Mouse (Mus musculus) forebrain, embryonic 14.5 days (tissue): ENCODE data around the gene Dbx2. TPM values are rescaled to one million over a fixed set of nuclear protein-coding genes. Genes with fewer than 3 reads are reported as not detected.

Source experiments
- ATAC-seq: fragments of 200-750 bp; cut with Nextera tagmentation; 2 replicates; pipeline ENCODE4 v1.8.0; 2017; ENCODE audit warnings: mild to moderate bottlenecking, moderate library complexity
- DNase-seq: peaks from one replicate; pipeline ENCODE4 v3.0.0-alpha.2; 2015; ENCODE audit warnings: low spot score
- H3K27ac ChIP-seq: fragments of 300-500 bp; sonication (generic); 2 replicates; pipeline ENCODE4 v1.5.1; 2014; ENCODE audit warnings: low read depth, mild to moderate bottlenecking, control low read depth, low read length, moderate library complexity
- H3K27me3 ChIP-seq: fragments of 300-500 bp; sonication (generic); replicated peaks from 2 replicates; pipeline ENCODE4 v1.6.1; 2014; ENCODE audit warnings: low read length, control low read depth, mixed read lengths; ENCODE audit not compliant: control insufficient read depth, insufficient read depth
- H3K36me3 ChIP-seq: fragments of 300-500 bp; sonication (generic); 2 replicates; pipeline ENCODE4 v1.6.1; 2014; ENCODE audit warnings: low read length, control low read depth; ENCODE audit not compliant: control insufficient read depth, insufficient read depth
- H3K4me1 ChIP-seq: fragments of 300-500 bp; sonication (generic); 2 replicates; pipeline ENCODE4 v1.6.1; 2014; ENCODE audit warnings: antibody characterized with exemption, low read length, control low read depth; ENCODE audit not compliant: control insufficient read depth, insufficient read depth
- H3K4me2 ChIP-seq: fragments of 300-500 bp; sonication (generic); 2 replicates; pipeline ENCODE4 v1.6.1; 2014; ENCODE audit warnings: mild to moderate bottlenecking, control low read depth, low read length
- H3K4me3 ChIP-seq: fragments of 300-500 bp; sonication (generic); 2 replicates; pipeline ENCODE4 v1.5.1; 2014; ENCODE audit warnings: low read depth, low read length, control low read depth
- H3K9ac ChIP-seq: fragments of 300-500 bp; sonication (generic); 2 replicates; pipeline ENCODE4 v1.6.1; 2014; ENCODE audit warnings: mild to moderate bottlenecking, low read length, control low read depth, moderate library complexity
- H3K9me3 ChIP-seq: fragments of 300-500 bp; sonication (generic); replicated peaks from 2 replicates; pipeline ENCODE4 v1.6.1; 2016; ENCODE audit warnings: low read length, control low read depth, mixed read lengths; ENCODE audit not compliant: control insufficient read depth
- WGBS: fragments of 180-500 bp; shearing (Covaris S2); extraction: QIAGEN DNeasy Blood & Tissue Kit; methylation state at CpG from one replicate; pipeline ENCODE4 v1.1.7; 2014; 5-methylcytosine and 5-hydroxymethylcytosine counted together
- polyA plus RNA-seq: library from polyadenylated mRNA; unstranded; fragments of >200 nt; fragmentation: Nextera tagmentation; extraction: Ambion mirVana; gene quantifications from 2 replicates; pipeline ENCODE4 v1.2.1, GENCODE M21; 2014

Gene Dbx2
- polyA plus RNA-seq, 1 experiment from 2014 or later, result 0.93 TPM

- H3K9me3 ChIP-seq, result 0 out of 2 replicates have a peak, but pooled peaks cover 4% of the 10 kb centered on the region
- H3K4me1 ChIP-seq, result no peaks in the 10 kb centered on the region
- H3K4me3 ChIP-seq, result no peak overlapping the region
- H3K27me3 ChIP-seq, result no peaks in the 10 kb centered on the region
- no peak overlapping the region for H3K27ac ChIP-seq
- H3K36me3 ChIP-seq, result no peaks in the 10 kb centered on the region
- DNase-seq (no peak), ATAC-seq (no peak)
- H3K9ac ChIP-seq, result no peak overlapping the region
- WGBS, result 82% methylated on average over 2 of the region's 2 CpGs
- H3K4me2 ChIP-seq, result no peak overlapping the region
Observed at GRCm38 (mm10) chr15:95675176-95675575, 19.4 kb upstream of the Dbx2 start.

GRCm38 (mm10) chr15:95667209-95667608 is 11.4 kb upstream of the Dbx2 start:
- Histone ChIP-seq H3K9ac (no peak overlapping the region), H3K27me3 (no peaks in the 10 kb centered on the region), H3K27ac (no peak overlapping the region), H3K36me3 (no peaks in the 10 kb centered on the region), H3K4me2 (no peak overlapping the region), H3K4me3 (no peak overlapping the region), H3K9me3 (no peaks in the 10 kb centered on the region), H3K4me1 (no peaks in the 10 kb centered on the region)
- WGBS, result 23% methylated on average over 8 of the region's 8 CpGs
- ATAC-seq, result no peak
- peak; percentile 72 for DNase-seq

DNA sequence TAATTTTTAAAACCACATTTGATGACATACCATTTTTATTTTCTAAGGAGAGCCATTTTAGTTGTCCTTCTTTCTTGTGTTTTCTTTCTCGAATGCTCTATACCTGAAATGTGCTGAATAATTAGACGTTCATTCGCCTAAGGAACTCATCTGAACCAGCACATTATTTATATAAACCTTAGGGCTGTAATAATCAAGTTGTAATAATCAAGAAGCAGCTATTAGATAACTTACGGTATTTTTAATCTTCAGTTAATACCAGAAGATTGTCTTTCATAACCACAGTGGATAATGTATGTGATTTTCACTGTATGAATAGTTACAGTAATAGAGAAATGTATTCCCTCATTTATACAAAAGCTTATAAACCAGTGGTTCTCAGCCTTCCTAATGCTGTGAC is 9.2 kb upstream of the Dbx2 start:
- Histone ChIP-seq H3K27me3 (no peaks in the 10 kb centered on the region), H3K4me3 (no peak overlapping the region), H3K36me3 (no peaks in the 10 kb centered on the region), H3K9me3 (no peaks in the 10 kb centered on the region), H3K4me2 (no peak overlapping the region), H3K9ac (no peak overlapping the region), H3K4me1 (no peaks in the 10 kb centered on the region), H3K27ac (no peak overlapping the region)
- no peak for DNase-seq
- no peak for ATAC-seq
- 95% methylated on average over 4 of the region's 4 CpGs for WGBS

DNA sequence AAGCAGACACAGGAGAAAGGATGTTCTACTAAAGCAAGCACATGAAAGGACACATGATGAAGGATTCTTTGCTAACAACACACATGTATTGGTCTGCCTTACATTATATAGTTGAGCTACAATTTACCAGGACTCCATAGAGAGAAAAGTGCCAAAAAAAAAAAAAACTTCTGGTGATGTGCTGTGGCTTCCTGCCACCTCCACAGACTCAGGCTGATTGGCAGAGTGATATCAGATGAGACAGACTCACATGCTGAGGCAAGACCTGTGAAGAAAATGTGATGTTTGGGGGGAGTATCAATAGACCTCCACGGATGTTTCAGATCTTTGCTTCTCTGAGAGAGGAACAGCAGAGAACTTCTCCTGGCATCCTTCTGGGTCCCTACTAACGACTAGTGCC is 6.0 kb upstream of the Dbx2 start:
- DNase-seq (no peak), ATAC-seq (no peak)
- Histone ChIP-seq H3K9me3 (no peaks in the 10 kb centered on the region), H3K4me2 (no peak overlapping the region), H3K4me1 (no peaks in the 10 kb centered on the region), H3K9ac (no peak overlapping the region), H3K36me3 (no peaks in the 10 kb centered on the region), H3K4me3 (no peak overlapping the region), H3K27ac (no peak overlapping the region), H3K27me3 (no peaks in the 10 kb centered on the region)
- 78% methylated on average over 2 of the region's 2 CpGs for WGBS

DNA sequence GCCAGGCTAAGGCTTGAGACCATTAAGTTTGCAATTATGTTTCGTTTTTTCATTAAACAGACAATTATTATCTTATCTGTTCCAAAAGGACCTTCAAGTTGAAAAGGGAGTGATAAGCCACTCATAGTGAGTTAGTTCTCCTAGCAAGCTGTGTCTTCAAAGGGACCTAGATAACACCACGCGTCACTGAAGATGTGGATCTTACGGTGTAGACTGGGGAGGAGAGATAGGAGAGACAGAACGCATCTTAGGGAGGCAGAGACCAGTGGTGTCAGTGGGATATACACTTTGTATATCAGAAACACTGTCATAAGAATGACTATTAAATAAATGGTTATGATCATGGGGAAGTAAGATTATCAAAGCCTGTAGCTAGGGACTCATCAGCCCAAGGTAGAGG is 4.6 kb upstream of the Dbx2 start:
- Histone ChIP-seq H3K9ac (no peak overlapping the region), H3K36me3 (no peaks in the 10 kb centered on the region), H3K4me3 (no peak overlapping the region), H3K4me1 (no peaks in the 10 kb centered on the region), H3K9me3 (no peaks in the 10 kb centered on the region), H3K27ac (no peak overlapping the region), H3K4me2 (no peak overlapping the region), H3K27me3 (peaks cover 3% of the 10 kb centered on the region; the same call in 1 of the 2 replicates)
- WGBS, result 94% methylated on average over 5 of the region's 5 CpGs
- ATAC-seq (no peak), DNase-seq (no peak)

DNA sequence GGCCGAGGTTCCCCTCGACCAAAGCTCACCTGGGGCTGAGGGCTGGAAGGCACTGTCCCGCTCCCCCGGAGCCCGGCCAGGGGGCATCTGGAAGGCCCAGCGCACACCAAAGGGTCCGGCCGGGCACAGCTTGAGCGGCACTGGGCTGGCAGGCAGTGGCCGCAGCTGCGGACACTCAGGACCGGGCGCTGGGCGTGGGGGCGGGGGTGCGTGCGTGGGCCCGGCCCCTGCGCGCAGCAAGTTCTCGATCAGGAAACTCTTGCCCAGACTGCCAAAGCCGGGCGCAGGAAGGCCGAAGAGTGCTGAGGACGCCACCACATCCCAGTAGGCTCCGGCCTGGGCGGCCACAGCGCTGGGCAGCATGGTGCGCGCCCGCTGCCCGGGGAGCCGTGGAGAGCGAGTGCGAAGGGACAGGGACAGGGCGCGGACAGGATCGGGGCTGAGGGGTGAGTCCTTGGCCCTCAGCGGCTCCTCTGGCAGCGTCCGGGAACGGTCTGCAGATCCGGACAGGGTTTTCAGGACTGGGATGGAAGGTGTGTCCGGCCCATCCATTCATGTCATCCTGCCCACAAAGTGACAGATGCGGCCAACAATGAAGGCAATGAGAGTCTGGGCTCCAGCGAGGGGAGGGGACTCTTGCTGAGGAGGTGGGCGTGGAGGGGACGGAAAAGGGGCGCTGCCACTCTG is 1.4 kb downstream of the Dbx2 start:
- no peaks in the 10 kb centered on the region for H3K36me3 ChIP-seq
- H3K27me3 ChIP-seq, result peaks cover 54% of the 10 kb centered on the region
- no peak overlapping the region for H3K27ac ChIP-seq
- H3K9ac ChIP-seq, result peak overlapping the region; percentile 29; the same call in 1 of the 2 replicates
- H3K4me3 ChIP-seq, result peak overlapping the region; percentile 32
- no peaks in the 10 kb centered on the region for H3K9me3 ChIP-seq
- peaks cover 13% of the 10 kb centered on the region; the same call in 1 of the 2 replicates for H3K4me1 ChIP-seq
- H3K4me2 ChIP-seq, result peak overlapping the region; percentile 66
- DNase-seq, result no peak
- ATAC-seq, result peak; percentile 34; the same call in 1 of the 2 replicates
- WGBS, result under 1% methylated on average over 49 of the region's 49 CpGs

- no peaks in the 10 kb centered on the region for H3K36me3 ChIP-seq
- no peak overlapping the region for H3K27ac ChIP-seq
- H3K9ac ChIP-seq, result no peak overlapping the region
- no peaks in the 10 kb centered on the region for H3K9me3 ChIP-seq
- H3K4me1 ChIP-seq, result peaks cover 13% of the 10 kb centered on the region; the same call in 1 of the 2 replicates
- H3K4me3 ChIP-seq, result peak overlapping the region; percentile 32
- ATAC-seq (0 out of 2 replicates have a peak, but pooled peaks have one; percentile 5), DNase-seq (no peak)
- H3K27me3 ChIP-seq, result peaks cover 58% of the 10 kb centered on the region
- H3K4me2 ChIP-seq, result peak overlapping the region; percentile 66
- 2% methylated on average over 6 of the region's 6 CpGs for WGBS
Observed at GRCm38 (mm10) chr15:95653812-95654210, 1.9 kb downstream of the Dbx2 start.

DNA sequence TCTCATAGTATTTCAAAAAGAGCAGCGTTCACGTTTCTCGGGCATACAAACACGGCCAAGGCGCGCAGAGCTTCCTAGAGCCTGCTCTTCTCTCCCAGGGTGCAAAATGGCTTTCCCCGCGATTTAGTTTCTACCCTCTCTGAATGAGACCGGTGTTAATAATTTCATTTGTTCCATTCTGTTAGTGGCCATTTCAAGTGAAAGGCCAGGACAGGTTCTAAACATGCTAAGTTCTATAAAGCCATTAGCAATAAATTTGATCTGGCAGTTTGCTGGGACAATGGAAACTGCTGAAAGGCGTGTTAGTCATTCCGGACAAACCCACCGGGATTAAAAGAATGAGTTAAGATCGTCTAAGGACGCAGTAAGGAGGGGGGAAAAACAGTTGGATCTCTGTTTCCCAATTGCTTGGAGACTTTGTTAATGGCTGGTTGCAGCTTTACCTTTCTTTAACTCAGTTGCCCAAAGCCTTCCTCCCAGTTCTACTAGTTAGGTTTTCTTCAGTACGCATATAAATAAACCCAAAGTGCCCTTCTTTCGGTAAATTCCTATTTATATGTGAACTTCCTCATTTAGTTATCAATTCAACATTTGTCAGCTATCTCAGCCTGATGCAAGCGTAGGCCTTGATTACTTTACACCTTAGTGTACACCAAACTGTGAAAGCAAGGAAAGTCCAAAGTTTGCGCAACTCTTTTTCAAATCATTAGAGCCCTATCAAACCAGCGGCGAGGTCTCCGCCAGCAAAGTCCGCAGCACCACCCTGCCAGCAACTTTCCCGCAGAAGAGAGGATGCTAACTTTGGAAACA is 2.7 kb downstream of the Dbx2 start:
- no peak overlapping the region for H3K4me3 ChIP-seq
- no peak overlapping the region for H3K27ac ChIP-seq
- H3K9me3 ChIP-seq, result no peaks in the 10 kb centered on the region
- DNase-seq (no peak), ATAC-seq (no peak)
- peaks cover 13% of the 10 kb centered on the region; the same call in 1 of the 2 replicates for H3K4me1 ChIP-seq
- no peaks in the 10 kb centered on the region for H3K36me3 ChIP-seq
- peaks cover 58% of the 10 kb centered on the region for H3K27me3 ChIP-seq
- H3K4me2 ChIP-seq, result no peak overlapping the region
- WGBS, result 2% methylated on average over 23 of the region's 23 CpGs
- no peak overlapping the region for H3K9ac ChIP-seq

GRCm38 (mm10) chr15:95651824-95652223 is 3.9 kb downstream of the Dbx2 start:
- WGBS, result 7% methylated on average over 3 of the region's 3 CpGs
- no peaks in the 10 kb centered on the region for H3K9me3 ChIP-seq
- peaks cover 58% of the 10 kb centered on the region for H3K27me3 ChIP-seq
- no peaks in the 10 kb centered on the region for H3K36me3 ChIP-seq
- no peak overlapping the region for H3K27ac ChIP-seq
- ATAC-seq (no peak), DNase-seq (no peak)
- no peak overlapping the region for H3K4me2 ChIP-seq
- no peak overlapping the region for H3K4me3 ChIP-seq
- H3K4me1 ChIP-seq, result peaks cover 13% of the 10 kb centered on the region; the same call in 1 of the 2 replicates
- no peak overlapping the region for H3K9ac ChIP-seq
